Mouse (Mus musculus) kidney, adult 18-20 months (tissue): ENCODE results near the gene Lrrk1.
"Not testable (repeated sequence)": the region's sequence is repeated elsewhere in the genome, so short reads cannot be mapped to it uniquely, and the experiment has no call there.

Source experiments
- DNase-seq: peaks from one replicate; pipeline ENCODE4 v3.0.0; 2021

Gene Lrrk1

DNA sequence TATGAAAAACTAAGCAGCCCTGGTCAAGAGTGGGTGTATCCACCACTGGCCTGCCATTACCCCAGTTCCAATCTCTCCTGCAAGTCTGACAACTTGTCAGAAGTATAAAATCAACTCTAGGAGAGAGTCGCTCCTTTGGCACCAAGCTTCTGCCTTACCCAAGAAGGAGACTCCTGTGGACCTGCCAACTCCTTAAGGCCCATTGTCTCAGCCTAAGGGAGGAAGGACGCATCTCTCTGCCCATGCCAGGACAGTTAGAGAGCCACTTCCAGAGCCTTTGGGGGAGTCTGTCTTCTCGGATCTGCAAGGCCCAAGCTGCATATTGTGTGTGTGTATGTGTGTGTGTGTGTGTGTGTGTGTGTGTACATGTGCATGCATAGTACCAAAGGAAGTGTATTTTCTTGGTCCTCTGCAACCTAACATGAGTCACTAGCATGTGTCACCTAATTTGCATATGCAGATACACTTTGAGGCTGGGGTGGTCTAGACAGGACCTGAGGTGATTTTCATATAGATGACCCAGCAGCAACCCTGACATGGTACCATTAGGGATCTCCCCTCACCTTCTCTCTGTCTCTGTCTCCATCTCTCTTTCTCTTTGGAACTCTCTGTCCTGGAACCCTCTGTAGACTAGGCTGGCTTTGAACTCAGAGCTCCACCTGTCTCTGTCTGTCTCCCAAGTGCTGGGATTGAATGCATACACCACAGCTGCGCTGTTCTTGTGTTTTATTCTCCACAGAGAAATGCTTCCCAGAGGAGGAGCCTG is 168.9 kb downstream of the Lrrk1 start:
- no peak for DNase-seq

DNA sequence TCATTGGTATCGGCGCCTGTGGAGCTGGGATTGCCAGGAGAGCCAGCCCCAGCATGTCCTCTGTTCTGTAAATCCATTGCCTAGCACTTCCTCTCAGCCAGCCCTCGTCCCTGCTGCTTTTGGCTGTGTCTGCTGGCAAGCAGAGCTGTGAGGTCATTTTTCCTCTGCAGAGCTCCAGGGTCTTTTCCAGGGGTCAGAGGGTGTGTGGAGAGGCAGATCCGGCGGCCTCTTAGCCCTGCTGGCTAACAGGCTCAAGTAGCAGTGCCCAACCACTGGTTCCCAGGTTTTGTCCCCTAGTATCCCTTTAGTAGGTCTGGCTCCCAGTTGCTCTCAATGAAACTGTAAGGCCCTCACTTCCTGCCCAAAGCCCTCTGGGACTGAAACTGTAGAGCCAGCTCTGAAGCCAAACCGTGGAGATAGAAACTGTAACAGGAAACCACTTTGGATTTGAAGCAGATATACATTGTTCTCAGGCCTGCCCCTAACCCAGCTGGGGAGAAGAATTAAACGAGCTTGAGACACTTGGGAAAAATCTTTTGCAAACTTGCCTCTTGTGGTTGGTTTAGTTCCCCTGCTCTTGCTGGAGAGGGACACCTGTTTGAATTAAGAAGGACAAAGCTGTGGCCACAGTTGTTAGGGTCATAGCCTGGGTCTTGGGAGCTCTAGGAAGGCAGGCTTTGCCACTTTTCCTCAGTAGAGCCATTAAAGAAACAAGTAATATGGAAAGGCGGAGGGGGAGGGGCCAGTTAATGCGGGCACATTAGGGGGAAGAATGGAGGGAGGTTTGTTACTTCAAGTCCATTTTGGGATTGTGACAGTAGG is 169.7 kb downstream of the Lrrk1 start:
- DNase-seq: peak; percentile 25

DNA sequence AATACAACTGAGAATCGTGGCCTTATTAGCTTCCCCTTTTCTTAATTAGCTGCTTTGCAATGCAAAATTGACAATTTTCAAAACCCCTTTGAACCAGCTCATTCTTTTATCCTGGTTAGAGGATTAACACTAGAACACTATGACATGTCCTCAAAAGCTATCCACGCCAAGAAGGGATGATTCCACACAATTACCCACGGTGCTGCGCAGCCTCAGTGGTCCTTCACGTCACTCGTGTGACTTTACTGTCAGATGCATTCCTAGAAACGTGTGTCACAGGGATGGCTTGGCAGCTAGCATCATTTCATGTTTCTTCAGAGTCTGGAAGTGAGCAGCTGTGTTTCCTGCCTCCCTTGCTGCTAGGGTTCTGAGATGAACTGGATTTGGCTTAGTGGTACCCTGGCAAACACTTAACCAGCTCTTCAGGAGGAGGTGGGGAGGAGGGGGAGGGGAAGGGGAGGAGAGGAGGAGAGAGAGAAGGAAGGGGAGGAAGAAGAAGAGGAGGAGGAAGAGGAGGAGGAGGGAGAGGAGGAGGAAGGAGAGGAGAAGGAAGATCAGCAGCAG is 170.5 kb downstream of the Lrrk1 start:
- DNase-seq: no peak

DNA sequence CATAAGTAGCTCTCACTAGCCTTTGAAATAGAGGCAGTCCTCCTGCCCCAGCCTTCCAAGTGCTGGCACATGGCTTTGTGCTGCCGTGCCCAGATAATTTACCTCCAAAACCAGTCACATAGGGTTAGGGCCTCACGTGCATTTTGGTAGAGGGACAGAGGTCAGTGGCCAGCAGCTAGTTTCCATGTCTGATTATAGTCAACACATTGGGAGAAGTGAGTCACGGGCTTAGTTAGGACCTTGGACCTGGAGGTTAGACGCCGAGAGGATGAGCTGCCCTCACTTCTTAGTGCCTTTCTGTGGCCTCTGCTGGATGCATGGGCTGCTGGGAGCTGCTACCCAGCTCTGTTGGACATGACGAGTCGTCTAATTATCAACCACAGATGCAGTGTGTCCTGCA is 171.1 kb downstream of the Lrrk1 start:
- DNase-seq: no peak

DNA sequence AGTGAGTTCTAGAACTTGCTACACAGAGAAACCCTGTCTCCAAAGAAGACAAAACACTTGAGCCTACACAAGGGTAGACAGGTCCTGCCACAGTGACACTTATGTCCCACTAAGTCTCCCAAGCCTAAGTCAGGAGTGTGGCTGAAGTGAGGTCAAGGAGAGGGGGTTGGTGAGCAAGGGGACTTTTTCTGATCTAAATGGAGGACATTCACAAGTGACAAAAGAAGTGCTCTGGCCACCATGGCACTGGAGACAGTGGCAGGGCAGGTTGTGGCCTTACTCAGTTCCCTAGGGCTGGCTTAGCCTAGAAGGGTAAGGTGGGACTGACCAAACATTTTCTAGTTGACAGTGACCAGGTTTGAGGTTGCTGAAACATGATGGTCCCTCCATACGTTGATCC is 172.2 kb downstream of the Lrrk1 start:
- DNase-seq: no peak

DNA sequence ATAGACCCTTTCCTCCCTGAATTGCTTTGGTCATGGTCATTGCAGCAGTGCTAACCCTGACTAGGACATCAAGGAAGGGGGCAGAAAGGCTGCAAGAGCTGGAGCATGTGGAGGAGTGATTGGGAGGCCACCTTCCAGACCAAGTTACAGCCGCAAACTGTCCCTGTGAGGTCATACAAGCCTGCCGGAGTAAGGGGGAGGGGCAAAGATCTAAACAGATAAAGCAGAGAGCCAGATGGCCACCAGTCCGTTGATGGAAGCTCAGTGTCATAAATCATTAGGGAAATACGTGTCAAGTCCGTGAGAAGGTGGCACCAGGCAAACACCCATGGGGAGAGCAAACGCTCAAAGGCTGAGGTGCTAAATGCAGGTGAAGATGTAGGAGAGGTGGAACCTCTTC is 173.7 kb downstream of the Lrrk1 start:
- no peak for DNase-seq

DNA sequence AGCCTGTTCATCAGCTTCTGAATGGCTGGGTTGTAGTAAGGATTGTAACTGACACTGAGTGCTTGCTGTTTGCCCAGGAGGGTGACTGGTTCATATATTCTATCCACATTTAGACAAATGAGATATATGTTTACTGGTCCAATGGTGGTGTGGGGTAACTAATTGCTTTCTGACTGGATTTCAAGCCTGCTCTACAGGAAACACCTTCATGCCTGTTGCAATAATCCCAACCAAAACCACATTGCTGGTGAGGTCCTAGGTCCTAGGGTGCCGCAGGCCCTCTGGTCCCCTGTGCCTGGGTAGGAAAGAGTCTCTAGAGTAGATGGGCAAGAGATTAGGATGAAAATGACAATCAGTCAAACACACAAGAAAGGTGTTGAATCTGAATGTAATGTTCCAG is 175.3 kb downstream of the Lrrk1 start:
- DNase-seq: no peak

DNA sequence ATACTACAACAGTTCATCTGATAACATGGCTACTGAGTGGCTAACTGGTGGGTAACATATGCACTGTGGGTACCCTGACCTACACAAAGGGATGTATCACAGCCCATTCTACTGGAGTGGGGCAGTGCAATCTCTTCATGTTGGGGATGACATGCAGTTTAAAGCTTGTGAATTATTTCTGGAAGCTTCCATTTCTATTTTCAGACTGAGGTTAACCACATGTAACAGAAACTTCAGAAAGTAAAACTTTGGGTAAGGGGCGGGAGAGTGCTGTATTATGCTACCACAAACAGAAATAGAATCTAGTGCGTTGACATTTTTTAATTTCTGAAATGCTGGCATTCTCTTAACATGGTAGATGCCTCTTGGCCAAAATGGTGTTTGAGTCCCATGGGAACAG is 178.2 kb downstream of the Lrrk1 start:
- DNase-seq: no peak

DNA sequence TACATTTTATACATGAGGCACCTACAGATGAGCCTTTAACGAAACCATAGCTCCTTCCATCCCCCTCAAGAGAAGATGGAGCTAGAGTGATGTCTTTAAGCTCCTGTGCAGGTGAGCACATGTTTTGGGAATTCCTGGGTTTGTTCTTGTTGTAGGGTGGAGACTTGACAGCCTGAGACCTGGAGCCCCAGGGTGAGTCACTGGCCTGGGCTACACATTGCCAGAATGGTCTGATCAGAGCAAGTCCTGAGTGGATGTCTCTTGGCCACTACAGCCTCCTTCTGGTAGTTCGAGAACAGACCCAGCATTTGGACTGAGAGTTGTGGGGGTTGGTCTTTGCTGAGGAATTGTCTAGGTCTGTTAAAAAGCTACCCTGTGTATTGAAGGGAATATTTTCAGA is 186.5 kb downstream of the Lrrk1 start:
- DNase-seq: no peak

DNA sequence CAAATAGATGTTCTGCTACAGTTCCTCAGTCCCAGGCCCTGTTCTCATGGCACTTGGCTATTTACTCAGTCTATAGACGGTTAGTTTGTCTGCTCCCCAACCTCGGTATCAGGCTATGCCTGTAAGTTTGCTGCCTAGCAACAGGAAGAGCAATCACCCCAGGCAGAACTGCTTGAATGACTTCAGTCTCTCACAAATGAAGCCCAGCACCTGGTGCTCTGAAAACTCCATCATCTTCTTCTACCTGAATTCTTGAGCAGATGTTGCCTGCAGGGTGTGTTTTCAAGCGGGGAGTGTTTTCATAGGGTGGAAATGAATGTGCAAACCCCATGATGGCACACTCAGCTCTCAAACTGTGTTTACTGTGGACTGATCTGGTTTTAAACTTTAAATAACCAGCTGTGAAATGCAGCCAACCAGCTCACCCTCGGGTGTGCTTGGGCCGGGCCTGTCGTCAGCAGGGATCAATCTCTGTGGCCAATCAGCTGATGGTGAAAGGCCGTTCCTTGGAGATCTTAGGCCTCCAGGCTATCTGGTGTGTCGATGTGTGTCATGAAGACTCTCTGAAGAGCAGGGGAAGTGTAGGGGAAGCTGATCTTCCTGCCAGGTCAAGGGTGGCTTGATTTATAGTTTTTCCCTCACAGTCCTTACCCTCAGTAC is 187.2 kb downstream of the Lrrk1 start:
- no peak for DNase-seq

DNA sequence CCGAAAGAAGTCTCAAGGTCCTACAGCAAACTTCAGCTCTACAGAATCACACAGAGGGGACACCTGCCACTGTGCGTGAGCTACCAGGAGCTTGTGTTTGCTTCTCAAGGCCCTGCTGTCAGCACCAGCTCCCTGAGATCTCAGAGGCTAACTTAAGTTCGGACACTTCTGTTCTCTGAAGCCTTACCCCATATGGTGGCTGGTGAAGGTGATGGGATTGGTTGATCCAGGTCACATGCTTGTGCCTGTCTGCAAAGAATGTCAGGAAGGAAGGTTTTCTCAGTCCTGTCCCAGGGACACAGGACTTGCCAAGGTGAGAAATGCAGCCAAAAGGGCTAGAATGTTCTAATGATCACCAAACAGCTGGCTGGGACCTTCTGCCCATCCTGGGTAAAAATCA is 187.8 kb downstream of the Lrrk1 start:
- no peak for DNase-seq

DNA sequence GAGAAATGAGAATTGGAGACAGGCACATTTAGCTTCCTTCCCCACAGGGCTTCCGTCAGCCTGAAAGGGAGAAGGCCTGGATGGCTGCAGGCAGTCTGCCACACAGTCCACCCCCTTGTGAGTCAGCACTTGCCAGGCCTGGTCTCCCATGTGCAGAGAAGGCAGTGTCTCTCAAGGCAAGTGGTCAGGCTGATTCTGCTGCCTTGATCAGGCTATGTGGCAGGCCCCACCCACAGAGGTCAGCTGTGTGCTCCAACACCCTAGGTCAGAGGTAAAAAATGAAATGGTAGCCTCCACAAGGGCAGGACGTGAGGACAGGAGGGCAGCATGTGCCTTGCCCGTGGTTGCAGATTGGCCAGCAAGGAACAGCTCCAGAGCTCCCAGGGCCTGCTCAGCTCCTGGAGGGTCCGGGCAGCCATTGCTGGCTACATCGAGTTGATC is 188.7 kb downstream of the Lrrk1 start:
- DNase-seq: no peak

DNA sequence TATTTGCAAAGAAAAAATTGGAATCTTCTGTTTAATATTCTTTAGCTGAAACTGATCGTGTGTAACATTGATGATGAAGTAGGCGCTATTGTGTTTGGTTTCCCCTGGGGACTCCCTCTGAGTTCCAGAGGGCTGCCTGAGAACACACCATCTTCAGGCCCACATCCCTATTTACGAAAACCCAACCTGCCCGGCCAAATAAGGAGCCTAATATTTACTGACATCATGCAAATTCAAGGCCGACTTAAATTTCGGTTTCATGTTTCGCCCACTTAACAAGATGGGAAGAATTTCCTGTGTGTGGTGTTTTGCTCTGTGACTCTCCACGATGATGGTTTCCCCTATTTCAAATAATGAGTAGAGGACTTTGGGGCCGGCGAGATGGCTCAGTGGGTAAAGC is 189.7 kb downstream of the Lrrk1 start:
- no peak for DNase-seq

DNA sequence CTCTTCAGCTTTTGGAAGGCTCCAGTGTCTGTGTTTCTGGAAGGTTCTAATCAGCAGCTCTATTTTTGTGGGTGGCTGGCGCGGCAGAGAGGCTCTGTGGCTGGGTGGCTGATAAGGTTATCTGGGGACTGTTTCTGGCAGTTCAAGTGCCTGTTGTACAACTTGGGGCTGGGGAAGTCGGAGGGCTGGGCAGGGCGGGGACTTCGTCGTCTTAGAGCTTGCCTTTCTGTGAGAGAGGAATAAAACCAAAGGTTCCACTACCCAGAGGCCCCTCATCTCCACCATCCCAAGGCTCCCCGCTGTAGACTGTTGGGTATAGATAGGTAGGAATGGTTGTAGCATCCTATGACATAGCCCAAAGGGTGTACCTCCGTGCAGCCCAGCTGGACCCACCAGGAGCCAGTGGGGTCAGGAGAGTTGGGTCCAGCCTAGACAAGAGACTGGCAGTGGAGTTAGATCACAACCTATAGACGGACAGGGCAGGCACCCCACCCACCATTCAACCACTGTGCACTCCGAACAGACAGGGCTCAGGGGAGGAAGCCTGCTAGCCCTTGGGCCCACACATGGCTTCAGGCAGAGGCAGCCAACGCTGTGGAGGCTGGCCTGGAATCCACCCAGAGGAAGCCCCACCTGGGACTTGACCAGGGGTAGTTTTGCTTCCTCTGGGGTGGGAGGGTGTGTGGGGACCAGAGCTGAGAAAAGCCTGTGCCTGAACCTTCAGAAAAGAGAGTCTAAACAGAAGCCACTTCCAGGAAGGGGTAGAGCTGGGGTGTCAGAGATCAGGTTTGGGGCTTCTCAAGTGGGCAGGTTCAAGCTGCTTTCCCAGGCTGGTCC is 191.3 kb downstream of the Lrrk1 start:
- DNase-seq: no peak

DNA sequence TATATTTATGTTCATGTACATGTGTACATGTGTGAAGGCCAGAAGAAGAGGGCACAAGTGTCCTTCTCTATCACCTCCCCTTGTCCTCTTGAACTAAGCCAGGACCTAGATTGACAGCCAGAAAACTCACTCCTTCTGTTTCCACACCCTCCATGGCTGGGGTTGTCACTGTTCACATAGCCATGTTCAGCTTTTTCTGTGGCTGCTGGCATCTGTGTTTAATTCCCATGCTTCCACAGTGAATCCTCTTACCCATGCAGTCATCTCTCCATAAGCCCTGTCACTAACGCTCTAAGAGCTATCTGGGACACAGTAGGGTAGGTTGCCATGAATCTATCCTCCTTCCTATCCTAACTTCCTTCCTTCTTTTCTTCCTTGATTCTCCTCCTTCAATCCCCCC is 192.3 kb downstream of the Lrrk1 start:
- no peak for DNase-seq

DNA sequence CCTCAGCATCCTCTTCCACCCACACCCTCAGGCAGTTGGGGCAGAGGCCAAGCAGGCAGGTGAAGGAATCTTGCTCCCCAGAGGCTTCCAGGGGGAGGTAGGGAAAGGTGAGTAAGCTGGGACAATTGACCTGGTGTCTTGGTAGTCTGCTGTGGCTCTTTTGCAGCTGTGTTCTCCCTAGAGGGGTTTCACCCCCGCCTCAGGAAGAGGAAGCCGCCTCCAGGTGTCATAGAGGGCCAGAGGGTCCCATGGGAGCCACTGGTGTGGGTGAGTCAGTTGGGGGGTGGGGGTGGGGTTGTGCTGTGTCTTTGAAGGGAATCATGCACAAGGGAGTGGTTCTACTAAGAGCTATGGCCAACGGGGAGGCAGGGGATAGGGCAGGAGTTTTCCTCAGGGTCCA is 193.6 kb downstream of the Lrrk1 start:
- no peak for DNase-seq

DNA sequence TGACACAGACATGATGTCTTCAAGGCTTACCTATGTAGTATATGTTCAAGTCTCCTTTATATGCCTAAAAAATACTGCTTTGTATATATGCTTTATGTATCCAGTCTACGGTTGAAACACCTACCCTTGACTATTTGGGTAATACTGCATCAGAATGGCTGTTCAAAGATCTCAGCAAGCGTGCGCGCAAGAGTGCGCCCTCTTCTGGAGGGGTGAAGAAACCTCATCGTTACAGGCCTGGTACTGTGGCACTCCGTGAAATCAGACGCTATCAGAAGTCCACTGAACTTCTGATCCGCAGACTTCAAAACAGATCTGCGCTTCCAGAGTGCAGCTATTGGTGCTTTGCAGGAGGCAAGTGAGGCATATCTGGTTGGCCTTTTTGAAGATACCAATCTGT is 197.8 kb downstream of the Lrrk1 start:
- not testable (repeated sequence) for DNase-seq

DNA sequence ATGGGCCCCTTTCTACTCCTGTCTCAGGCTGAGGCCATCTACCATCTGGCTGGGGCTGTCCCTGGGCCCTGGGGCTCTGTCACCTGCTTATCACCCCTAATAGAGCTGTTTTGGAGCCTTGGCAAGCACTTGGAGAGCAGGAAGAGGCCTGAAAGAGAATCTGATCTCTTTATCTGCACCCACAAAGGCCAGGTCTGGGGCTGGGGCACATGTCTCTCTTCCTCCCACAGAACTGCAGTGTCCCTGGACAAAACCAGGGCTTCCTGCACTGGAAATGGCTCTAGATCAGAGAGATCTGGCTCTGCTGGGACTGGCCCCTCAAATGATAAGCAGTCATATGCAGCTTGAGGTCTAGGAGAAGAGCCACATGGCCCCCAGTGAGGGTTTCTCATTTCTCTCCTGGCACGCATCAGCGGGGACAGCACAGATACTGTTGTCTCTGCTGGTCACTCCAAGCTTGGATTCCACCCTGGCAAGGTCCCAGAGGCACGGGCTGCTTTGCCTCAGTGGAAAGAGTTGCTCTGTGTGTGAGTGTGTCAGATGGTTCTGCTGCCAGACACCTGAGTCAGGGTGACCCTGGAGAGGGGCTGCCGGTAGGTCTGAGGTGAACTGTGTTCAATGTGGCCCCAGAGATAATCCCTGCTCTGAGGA is 200.4 kb downstream of the Lrrk1 start:
- DNase-seq: no peak

DNA sequence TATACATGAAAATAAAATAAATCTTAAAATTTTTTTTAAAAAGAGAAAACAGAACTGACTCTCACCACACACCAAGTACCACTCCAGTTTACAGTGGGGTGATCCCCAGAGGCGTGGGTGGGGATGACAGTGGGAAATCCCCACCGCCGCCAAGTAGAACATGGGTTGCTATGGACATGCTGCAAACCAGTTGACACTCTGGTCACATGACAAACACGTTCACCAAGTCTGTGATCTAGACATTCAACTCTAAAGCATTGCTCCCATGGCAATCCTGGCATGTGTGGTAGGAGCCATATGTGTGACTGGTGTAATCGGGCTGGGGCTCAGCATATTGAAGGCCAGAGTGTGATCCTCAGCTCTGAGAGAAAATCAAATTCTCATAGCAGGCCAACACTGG is 202.8 kb downstream of the Lrrk1 start:
- no peak for DNase-seq

DNA sequence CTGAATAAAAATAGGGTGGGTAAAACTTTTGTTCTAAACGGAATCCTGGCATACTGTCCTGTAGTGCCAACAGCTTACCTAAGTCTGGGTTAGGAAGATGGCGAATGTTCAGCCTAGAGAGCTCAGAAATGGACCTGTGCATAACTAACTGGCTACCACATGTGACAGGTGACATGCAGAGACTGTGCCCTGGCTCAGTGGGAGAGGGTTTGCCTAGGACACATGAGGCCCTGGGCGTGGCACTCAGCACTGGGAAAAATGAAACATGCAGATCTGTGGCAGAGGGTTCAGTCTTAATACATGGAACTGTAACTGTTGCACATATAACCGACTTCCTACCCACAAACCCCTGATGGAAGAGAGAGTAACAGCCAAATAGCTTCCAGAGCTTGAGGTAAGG is 204.1 kb downstream of the Lrrk1 start:
- DNase-seq: no peak

DNA sequence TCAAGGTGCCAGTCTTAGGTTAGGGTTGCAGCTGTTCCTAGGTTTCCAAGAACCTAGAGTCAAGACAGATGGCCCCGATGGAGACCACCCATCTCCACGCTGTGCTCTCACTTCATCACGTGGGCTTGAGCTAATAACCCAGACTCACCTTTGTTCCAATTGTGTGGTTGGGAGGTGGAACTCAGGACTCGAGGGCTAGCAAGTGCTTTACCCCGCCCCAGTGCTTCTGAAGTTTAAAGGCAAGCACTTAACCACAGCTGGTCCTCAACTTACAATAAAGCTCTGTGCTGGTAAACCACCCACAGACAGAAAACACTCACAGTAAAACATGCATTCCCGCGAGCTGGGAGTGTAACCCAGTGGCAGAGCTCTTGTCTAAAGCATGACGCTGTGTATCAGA is 204.7 kb downstream of the Lrrk1 start:
- DNase-seq: no peak

DNA sequence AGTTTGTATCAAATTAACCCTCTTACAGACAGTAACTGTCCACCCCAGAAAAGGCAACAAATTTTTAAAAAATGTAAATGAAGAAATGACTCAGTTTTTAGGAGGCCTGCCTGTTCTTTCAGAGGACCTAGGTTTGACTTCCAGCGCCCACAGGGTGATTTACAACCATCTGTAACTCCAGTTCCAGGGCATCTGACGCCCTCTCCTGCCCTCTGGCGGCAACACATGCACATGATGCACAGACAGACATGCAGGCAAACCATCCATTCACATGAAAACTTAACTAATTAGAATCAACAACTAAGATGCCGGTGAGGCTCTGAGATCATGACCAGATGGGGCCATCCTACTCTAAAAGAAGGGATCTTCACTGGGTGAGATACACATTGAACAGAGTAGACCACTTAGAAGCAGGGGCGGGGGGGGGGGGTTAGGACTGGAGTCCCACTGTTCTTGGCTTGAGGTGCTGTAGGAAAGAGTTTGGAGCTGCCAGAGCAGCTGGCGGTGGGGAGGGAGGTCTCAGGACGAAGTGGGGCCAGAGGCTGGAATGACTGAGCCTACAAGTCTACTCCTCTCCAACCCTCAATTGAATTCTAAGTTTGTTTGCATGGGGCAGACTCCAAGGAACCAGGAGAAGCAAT is 206.0 kb downstream of the Lrrk1 start:
- no peak for DNase-seq
